Mouse (Mus musculus) lung, postnatal 0 days (tissue): ENCODE results near the gene Catsperg1. TPM values are rescaled to one million over a fixed set of nuclear protein-coding genes. Genes with fewer than 3 reads are reported as not detected.
A peak's percentile ranks its signal among the peaks of the same experiment; 100 is the strongest.

Experiments used
- ATAC-seq: fragments of 200-750 bp; cut with Nextera tagmentation; 2 replicates; pipeline ENCODE4 v1.8.0; 2017; ENCODE audit warnings: moderate library complexity
- DNase-seq: peaks from one replicate; pipeline ENCODE4 v3.0.0-alpha.2; 2016; ENCODE audit warnings: low spot score
- H3K27ac ChIP-seq: fragments of 300-500 bp; sonication (generic); 2 replicates; pipeline ENCODE4 v1.5.1; 2014; ENCODE audit warnings: antibody characterized with exemption, mild to moderate bottlenecking, low read length, mixed read lengths
- H3K27me3 ChIP-seq: fragments of 300-500 bp; sonication (generic); replicated peaks from 2 replicates; pipeline ENCODE4 v1.6.1; 2014; ENCODE audit warnings: low read length, mixed read lengths; ENCODE audit not compliant: insufficient read depth
- H3K36me3 ChIP-seq: fragments of 300-500 bp; sonication (generic); 2 replicates; pipeline ENCODE4 v1.6.1; 2014; ENCODE audit warnings: low read length, mixed read lengths; ENCODE audit not compliant: insufficient read depth
- H3K4me1 ChIP-seq: fragments of 300-500 bp; sonication (generic); 2 replicates; pipeline ENCODE4 v1.6.1; 2014; ENCODE audit warnings: antibody characterized with exemption, low read depth, low read length, mixed read lengths; ENCODE audit not compliant: insufficient read depth
- H3K4me2 ChIP-seq: fragments of 300-500 bp; sonication (generic); replicated peaks from 2 replicates; pipeline ENCODE4 v1.6.1; 2014; ENCODE audit warnings: low read depth, mild to moderate bottlenecking, low read length, moderate library complexity, mixed read lengths
- H3K4me3 ChIP-seq: fragments of 300-500 bp; sonication (generic); 2 replicates; pipeline ENCODE4 v1.5.1; 2014; ENCODE audit warnings: low read depth, low read length
- H3K9ac ChIP-seq: fragments of 300-500 bp; sonication (generic); replicated peaks from 2 replicates; pipeline ENCODE4 v1.6.1; 2014; ENCODE audit warnings: low read depth, mild to moderate bottlenecking
- H3K9me3 ChIP-seq: fragments of 300-500 bp; sonication (generic); 2 replicates; pipeline ENCODE4 v1.6.1; 2016; ENCODE audit warnings: low read length, mixed read lengths
- CTCF ChIP-seq: IDR thresholded peaks from 2 replicates; pipeline ENCODE4 v1.5.1; 2016; ENCODE audit warnings: antibody characterized with exemption, mild to moderate bottlenecking
- EP300 ChIP-seq: IDR thresholded peaks from 2 replicates; pipeline ENCODE4 v1.6.1; 2016; ENCODE audit warnings: antibody characterized with exemption, mild to moderate bottlenecking, control low read depth
- WGBS: fragments of 180-500 bp; shearing (Covaris S2); extraction: QIAGEN DNeasy Blood & Tissue Kit; methylation state at CpG from one replicate; pipeline ENCODE4 v1.1.7; 2014; 5-methylcytosine and 5-hydroxymethylcytosine counted together
- polyA plus RNA-seq: library from polyadenylated mRNA; unstranded; fragments of >200 nt; fragmentation: Nextera tagmentation; extraction: Ambion mirVana; gene quantifications from 2 replicates; pipeline ENCODE4 v1.2.1, GENCODE M21; 2015

Gene Catsperg1
- polyA plus RNA-seq, 1 experiment from 2014 or later = 0.81 TPM

DNA sequence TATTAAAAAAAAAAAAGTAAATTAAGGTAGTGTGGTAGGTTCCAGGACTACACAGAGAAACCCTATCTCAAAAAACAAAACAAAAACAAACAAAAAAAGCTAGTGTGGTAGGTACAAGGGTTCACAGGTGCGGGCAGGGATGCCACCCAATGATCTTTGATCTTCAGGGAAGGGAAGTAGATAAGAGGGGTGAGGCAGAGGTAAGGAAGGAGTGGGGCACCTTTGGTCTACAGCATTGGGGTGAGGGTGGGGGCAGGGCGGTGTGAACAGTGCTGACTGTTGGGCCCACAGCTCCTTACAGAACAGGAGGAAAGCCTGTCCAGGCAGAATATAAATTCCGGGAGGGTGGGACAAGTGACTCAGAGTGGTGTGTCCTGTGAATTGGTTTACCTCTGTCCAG is 37.3 kb upstream of the Catsperg1 start:
- ATAC-seq = no peak
- Histone ChIP-seq H3K4me3 (no peak overlapping the region), H3K36me3 (no peaks in the 10 kb centered on the region), H3K27ac (no peak overlapping the region), H3K9ac (no peak overlapping the region), H3K27me3 (no peaks in the 10 kb centered on the region), H3K4me2 (no peak overlapping the region), H3K4me1 (peaks cover 5% of the 10 kb centered on the region), H3K9me3 (no peaks in the 10 kb centered on the region)
- TF ChIP-seq CTCF (no peak), EP300 (no peak)
- no peak for DNase-seq
- WGBS = 71% methylated on average over 3 of the region's 3 CpGs

DNA sequence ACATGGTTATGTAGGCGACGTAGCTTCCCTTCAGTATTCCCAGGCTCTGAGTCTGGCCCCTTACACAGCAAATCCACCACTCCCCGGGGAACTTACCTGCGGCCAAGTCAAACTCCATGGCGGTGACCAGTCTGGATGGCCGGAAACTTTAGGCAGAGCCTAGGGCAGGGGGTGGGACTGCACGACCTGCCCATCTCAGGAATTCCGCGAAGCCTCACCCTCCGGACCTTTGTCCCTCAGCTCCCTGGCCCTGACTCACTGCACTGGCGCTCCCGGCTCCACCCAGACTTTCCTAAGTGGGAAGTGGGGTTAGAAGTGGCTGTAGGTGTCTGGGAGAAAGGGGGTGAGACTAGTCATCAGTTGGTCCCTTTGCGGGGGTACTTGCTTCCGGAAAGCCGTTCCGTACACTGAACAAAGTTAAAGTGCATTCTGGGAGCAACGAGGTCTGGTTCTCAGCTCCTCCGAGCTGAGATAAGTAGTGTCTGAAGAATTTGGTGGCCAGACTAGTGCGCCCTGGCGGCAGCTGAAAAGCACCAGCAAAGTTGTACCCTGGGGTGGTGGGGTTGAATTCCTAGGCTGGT is 34.5 kb upstream of the Catsperg1 start, which contains the start of gene 2200002D01Rik:
TSS of gene 2200002D01Rik (minus strand) at position 206 of the 581 bp plus-strand sequence.
- DNase-seq = peak; percentile 87

DNA sequence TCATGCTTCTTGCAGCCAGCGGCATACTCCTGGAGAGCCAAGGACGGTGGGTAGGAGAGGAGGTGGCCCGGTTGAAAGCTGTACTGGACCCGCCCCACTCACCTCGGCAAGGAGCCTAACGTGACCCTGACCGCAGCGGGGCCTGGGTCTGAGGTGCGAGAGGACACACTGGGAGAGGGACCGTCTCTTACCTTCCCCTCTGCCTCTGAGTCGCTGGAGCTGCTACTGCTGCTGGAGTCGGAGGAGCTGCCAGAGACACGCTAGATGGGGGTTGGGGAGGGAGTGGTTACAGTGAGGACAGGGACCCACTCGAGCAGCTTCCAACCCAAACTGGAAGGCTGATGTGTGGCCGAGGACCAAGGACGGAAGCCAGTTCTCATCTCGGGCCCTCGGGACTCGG is 33.9 kb upstream of the Catsperg1 start:
- TF ChIP-seq EP300 = no peak
- TF ChIP-seq CTCF = no peak
- H3K4me2 ChIP-seq = peak overlapping the region; percentile 71
- DNase-seq (no peak), ATAC-seq (peak; percentile 16)
- H3K36me3 ChIP-seq = no peaks in the 10 kb centered on the region; the same call in 1 of the 2 replicates
- peak overlapping the region; percentile 95 for H3K27ac ChIP-seq
- H3K9ac ChIP-seq = peak overlapping the region; percentile 46
- no peaks in the 10 kb centered on the region for H3K9me3 ChIP-seq
- 20% methylated on average over 19 of the region's 19 CpGs for WGBS
- H3K4me3 ChIP-seq = peak overlapping the region; percentile 41
- H3K4me1 ChIP-seq = peaks cover 8% of the 10 kb centered on the region
- no peaks in the 10 kb centered on the region for H3K27me3 ChIP-seq

More for the DNA sequence above, 34.5 kb upstream of the Catsperg1 start, which contains the start of gene 2200002D01Rik:
- H3K4me2 ChIP-seq = peak within 1 kb of the TSS; percentile 71
- no peaks in the 10 kb centered on the region for H3K27me3 ChIP-seq
- peak within 1 kb of the TSS; percentile 95 for H3K27ac ChIP-seq
- peak; percentile 91 for ATAC-seq
- H3K4me3 ChIP-seq = peak within 1 kb of the TSS; percentile 41
- peaks cover 8% of the 10 kb centered on the region for H3K4me1 ChIP-seq
- WGBS = 26% methylated on average over 20 of the region's 20 CpGs
- H3K9me3 ChIP-seq = no peaks in the 10 kb centered on the region
- TF ChIP-seq EP300 (peak; percentile 82), CTCF (peak; percentile 53)
- H3K36me3 ChIP-seq = no peaks in the 10 kb centered on the region; the same call in 1 of the 2 replicates
- peak within 1 kb of the TSS; percentile 46 for H3K9ac ChIP-seq

DNA sequence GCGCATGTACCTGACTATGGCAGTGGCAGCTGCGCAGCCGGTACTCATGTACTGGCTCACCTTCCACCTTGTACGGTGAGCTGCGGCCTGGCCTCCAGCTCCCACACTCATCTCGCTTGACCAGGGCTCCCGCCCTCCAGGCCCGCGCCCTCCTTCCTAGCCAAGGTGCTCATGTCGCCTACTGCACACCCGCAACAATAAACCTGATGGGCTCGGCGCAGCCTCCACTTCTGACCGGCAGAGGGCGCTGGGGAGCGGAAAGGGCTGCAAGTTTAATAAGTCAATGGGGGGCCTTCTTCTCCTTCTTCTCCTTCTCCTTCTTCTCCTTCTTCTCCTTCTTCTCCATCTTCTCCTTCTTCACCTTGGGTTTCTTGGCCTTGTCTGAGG is 33.5 kb upstream of the Catsperg1 start:
- Histone ChIP-seq H3K27me3 (no peaks in the 10 kb centered on the region), H3K9ac (peak overlapping the region; percentile 46), H3K9me3 (no peaks in the 10 kb centered on the region), H3K27ac (peak overlapping the region; percentile 95; the same call in 1 of the 2 replicates), H3K36me3 (no peaks in the 10 kb centered on the region; the same call in 1 of the 2 replicates), H3K4me1 (peaks cover 8% of the 10 kb centered on the region), H3K4me2 (peak overlapping the region; percentile 71), H3K4me3 (peak overlapping the region; percentile 41)
- ATAC-seq (peak; percentile 33), DNase-seq (peak; percentile 83)
- WGBS = 28% methylated on average over 16 of the region's 16 CpGs
- TF ChIP-seq CTCF (peak; percentile 96), EP300 (no peak)

DNA sequence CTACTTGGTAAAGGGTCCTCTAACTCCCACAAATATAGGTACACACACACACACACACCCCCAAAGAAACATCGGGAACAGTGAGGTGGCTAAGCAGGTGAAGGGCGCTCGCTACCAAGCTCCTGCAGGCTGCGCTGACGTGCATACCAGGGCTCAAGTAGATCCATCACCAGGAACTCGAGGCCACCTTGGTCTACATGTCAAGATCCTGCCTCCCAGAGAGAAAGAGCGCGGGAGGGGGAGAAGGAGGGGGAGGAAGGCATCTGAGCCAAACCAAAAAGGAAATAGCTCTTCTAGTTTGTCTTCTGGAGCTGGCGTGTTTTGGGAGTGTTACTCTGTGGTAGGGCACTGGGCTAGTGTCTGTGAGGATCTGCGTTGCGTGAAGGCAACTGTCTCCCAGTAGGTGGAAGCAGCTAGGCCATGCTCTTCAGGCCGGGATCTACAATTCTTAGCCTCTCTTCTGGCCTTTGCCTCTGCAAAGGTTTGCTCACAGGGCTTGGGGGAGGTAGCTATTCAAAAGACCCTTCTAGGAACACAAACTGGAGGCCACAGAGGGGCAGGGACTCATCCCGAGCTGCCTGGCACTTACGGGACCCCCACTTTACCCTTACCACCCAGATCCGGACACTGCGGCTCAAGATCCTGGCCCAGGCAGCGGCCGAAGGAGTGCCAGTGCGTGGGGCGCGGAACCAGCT is 32.9 kb upstream of the Catsperg1 start:
- TF ChIP-seq CTCF = no peak; the same call in 1 of the 2 replicates
- no peak for TF ChIP-seq EP300
- DNase-seq = no peak
- no peaks in the 10 kb centered on the region for H3K27me3 ChIP-seq
- peak overlapping the region; percentile 71 for H3K4me2 ChIP-seq
- no peaks in the 10 kb centered on the region for H3K9me3 ChIP-seq
- H3K27ac ChIP-seq = 0 out of 2 replicates have a peak overlapping the region, but pooled peaks have one; percentile 21
- H3K4me3 ChIP-seq = peak overlapping the region; percentile 41; the same call in 1 of the 2 replicates
- no peaks in the 10 kb centered on the region; the same call in 1 of the 2 replicates for H3K36me3 ChIP-seq
- 68% methylated on average over 21 of the region's 21 CpGs for WGBS
- ATAC-seq = no peak
- H3K4me1 ChIP-seq = peaks cover 8% of the 10 kb centered on the region
- no peak overlapping the region for H3K9ac ChIP-seq

DNA sequence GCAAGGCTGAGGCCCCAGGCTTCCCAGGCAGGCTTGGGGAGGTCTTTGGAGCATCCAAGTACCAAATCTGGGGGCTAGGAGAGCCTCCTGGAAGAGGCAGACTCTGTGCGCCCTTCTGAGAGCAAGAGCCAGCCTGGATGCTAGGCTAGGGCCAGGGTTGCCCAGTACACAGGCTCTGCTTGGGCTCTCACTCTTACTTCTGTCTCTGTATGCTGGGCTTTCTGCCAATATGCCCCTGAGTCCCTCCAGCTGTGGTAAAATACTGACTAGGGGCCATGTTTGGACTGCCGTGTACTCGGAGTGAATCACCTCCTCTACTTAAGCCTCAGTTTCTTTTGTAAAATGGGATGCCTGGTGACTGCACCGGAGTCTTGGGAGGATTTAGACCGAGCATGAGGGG is 32.2 kb upstream of the Catsperg1 start:
- Histone ChIP-seq H3K36me3 (no peaks in the 10 kb centered on the region; the same call in 1 of the 2 replicates), H3K9ac (no peak overlapping the region), H3K27me3 (no peaks in the 10 kb centered on the region), H3K4me1 (peaks cover 8% of the 10 kb centered on the region), H3K4me2 (no peak overlapping the region), H3K9me3 (no peaks in the 10 kb centered on the region), H3K27ac (no peak overlapping the region), H3K4me3 (no peak overlapping the region)
- no peak for ATAC-seq
- DNase-seq = peak; percentile 62
- WGBS = 63% methylated on average over 5 of the region's 5 CpGs
- TF ChIP-seq CTCF = no peak
- TF ChIP-seq EP300 = no peak
